Mouse (Mus musculus): Measurements from ENCODE around the gene Dlg5. TPM values are rescaled to one million over a fixed set of nuclear protein-coding genes. Genes with fewer than 3 reads are reported as not detected.

Dlg5 gene
- polyA plus RNA-seq, 1 experiment from 2014 or later, result 13.5 TPM

DNA sequence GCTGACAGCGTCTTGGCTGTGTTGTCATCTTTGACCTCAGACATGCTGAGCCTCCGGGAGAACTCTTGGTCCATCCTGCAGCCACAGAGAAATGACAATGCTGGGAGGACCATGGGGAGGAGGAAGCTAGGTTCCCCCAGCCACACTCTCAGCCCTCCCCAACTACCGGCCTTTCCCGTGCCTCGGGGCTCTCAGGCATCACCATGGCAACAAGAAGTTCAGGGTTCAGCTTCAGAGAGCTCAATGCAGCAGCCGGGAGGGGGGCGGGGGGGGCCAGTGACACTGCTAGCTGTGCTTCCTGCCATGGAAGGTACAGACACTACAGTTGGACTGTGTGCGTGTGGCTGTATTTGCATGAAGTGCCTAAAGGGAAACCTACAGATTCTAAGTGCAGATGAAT is 101.3 kb downstream of the Dlg5 start:
- WGBS, result 46% methylated on average over 8 of the region's 8 CpGs
- H3K9ac ChIP-seq, result no peak overlapping the region
- H3K27ac ChIP-seq, result no peak overlapping the region
- H3K27me3 ChIP-seq (replicated peaks), result no peaks in the 10 kb centered on the region
- H3K36me3 ChIP-seq, result peaks cover 33% of the 10 kb centered on the region
- no peak overlapping the region for H3K4me2 ChIP-seq
- ATAC-seq (ENCODE audit: insufficient read depth, low FRiP score, low read depth), result no peak
- H3K9me3 ChIP-seq, result no peaks in the 10 kb centered on the region
- 0 out of 2 replicates have a peak, but pooled peaks cover 3% of the 10 kb centered on the region for H3K4me1 ChIP-seq
- no peak overlapping the region for H3K4me3 ChIP-seq (replicated peaks)

DNA sequence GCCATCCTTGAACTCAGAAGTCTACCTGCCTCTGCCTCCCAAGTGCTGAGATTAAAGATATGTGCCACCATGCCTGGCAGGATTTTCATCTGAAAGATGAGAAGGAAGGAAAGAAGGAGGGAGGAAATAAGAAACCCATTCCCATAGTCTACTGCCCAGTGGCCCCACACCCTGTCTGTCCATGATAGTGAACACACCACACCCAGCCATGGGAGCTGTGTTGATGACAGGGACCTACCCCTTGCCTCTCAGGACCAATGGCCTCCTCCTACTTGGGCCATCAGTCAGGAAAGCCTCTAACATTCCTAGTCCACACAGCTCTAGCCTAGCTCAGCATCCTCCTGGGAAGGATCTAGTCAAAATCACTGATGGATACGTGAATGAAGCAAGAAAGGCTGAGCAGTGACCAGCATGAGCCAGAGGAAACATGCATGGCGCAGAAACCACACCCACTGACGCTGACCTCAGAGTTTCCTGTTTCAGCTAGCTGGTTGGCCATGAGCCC is 102.7 kb downstream of the Dlg5 start:
- H3K27ac ChIP-seq, result no peak overlapping the region
- peaks cover 38% of the 10 kb centered on the region for H3K36me3 ChIP-seq
- no peak for ATAC-seq (ENCODE audit: insufficient read depth, low FRiP score, low read depth)
- no peak overlapping the region for H3K4me3 ChIP-seq (replicated peaks)
- 0 out of 2 replicates have a peak, but pooled peaks cover 3% of the 10 kb centered on the region for H3K4me1 ChIP-seq
- no peaks in the 10 kb centered on the region for H3K9me3 ChIP-seq
- no peak overlapping the region for H3K9ac ChIP-seq
- 75% methylated on average over 3 of the region's 3 CpGs for WGBS
- H3K4me2 ChIP-seq, result no peak overlapping the region
- H3K27me3 ChIP-seq (replicated peaks), result no peaks in the 10 kb centered on the region

DNA sequence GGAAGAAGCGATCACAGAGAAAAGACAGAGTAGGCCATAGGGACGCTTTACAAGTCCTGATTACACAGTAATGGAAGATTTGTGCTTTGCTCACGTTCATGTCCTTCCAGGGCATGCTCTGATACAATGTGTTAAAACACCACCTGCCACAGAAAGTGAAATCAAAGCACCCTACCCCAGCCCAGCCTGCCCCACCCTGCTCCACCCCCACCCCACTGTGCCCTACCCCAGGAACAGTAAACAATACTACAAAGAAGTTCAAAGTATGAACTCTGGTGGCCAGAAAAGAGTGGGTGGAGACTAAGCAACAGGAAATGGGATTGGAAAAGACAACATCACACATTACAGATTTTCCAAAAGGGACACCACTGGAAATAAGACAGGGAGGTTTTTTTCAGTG is 104.0 kb downstream of the Dlg5 start:
- peak; percentile 51 for ATAC-seq (ENCODE audit: insufficient read depth, low FRiP score, low read depth)
- no peak overlapping the region for H3K4me2 ChIP-seq
- H3K27ac ChIP-seq, result no peak overlapping the region
- 65% methylated on average over 3 of the region's 3 CpGs for WGBS
- H3K4me3 ChIP-seq (replicated peaks), result no peak overlapping the region
- no peak overlapping the region for H3K9ac ChIP-seq
- no peaks in the 10 kb centered on the region for H3K27me3 ChIP-seq (replicated peaks)
- H3K9me3 ChIP-seq, result no peaks in the 10 kb centered on the region
- peaks cover 42% of the 10 kb centered on the region for H3K36me3 ChIP-seq
- 0 out of 2 replicates have a peak, but pooled peaks cover 3% of the 10 kb centered on the region for H3K4me1 ChIP-seq

DNA sequence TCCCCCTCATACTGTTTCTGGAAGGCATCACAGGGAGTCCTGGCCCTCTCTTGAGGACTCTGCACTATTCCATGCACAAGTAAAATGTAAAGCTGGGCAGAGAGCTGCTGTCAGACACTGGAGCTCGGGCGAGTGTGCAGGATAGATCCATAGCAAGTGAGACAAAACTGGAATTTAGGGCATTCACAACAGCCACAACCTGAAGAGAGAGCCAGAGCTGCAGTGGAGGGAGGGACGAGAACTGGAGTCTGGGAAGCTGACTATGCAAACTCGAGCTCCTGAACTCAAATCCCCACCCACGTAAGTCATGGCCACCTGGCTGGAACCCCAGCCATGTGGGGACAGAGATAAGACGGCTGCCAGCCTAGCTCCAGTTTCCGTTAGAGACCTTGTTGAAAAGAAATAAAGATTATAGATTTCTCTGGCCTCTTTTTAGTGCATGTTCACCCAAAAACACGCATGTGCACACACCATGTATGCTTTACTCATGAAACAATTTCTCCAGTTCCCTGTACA is 105.4 kb downstream of the Dlg5 start:
- WGBS, result 68% methylated on average over 8 of the region's 8 CpGs
- no peaks in the 10 kb centered on the region for H3K27me3 ChIP-seq (replicated peaks)

DNA sequence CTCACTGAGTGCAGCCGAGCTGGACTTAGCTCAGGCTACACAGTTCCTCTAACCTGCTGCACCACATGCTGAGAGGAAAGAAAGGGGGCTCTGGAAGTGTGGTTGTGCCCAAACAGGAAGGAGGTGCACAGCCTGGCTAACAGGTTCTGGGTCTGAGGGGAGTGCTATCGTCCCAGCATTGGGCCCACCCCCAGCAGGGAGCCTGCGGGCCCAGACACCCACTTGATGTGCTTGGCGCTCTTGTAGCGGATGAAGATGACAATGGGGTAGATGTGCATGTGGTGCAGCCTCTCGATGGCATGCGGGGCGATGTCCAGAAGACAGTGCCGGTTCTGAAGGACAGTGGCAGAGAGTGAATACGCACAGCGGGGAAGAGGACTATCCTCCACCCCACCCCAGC is 108.8 kb downstream of the Dlg5 start:
- no peak overlapping the region for H3K27ac ChIP-seq
- ATAC-seq (ENCODE audit: insufficient read depth, low FRiP score, low read depth), result no peak
- no peaks in the 10 kb centered on the region for H3K27me3 ChIP-seq (replicated peaks)
- H3K9me3 ChIP-seq, result no peaks in the 10 kb centered on the region
- H3K36me3 ChIP-seq, result peaks cover 41% of the 10 kb centered on the region
- H3K4me2 ChIP-seq, result no peak overlapping the region
- no peaks in the 10 kb centered on the region for H3K4me1 ChIP-seq
- 94% methylated on average over 11 of the region's 11 CpGs for WGBS
- H3K4me3 ChIP-seq (replicated peaks), result no peak overlapping the region
- H3K9ac ChIP-seq, result no peak overlapping the region

More for the DNA sequence above, 105.4 kb downstream of the Dlg5 start:
- 0 out of 2 replicates have a peak, but pooled peaks cover 3% of the 10 kb centered on the region for H3K4me1 ChIP-seq
- ATAC-seq (ENCODE audit: insufficient read depth, low FRiP score, low read depth), result peak; percentile 72; the same call in 1 of the 2 replicates
- no peaks in the 10 kb centered on the region for H3K9me3 ChIP-seq
- no peak overlapping the region for H3K27ac ChIP-seq
- no peak overlapping the region for H3K4me2 ChIP-seq
- no peak overlapping the region for H3K9ac ChIP-seq
- H3K36me3 ChIP-seq, result peaks cover 48% of the 10 kb centered on the region
- H3K4me3 ChIP-seq (replicated peaks), result no peak overlapping the region

DNA sequence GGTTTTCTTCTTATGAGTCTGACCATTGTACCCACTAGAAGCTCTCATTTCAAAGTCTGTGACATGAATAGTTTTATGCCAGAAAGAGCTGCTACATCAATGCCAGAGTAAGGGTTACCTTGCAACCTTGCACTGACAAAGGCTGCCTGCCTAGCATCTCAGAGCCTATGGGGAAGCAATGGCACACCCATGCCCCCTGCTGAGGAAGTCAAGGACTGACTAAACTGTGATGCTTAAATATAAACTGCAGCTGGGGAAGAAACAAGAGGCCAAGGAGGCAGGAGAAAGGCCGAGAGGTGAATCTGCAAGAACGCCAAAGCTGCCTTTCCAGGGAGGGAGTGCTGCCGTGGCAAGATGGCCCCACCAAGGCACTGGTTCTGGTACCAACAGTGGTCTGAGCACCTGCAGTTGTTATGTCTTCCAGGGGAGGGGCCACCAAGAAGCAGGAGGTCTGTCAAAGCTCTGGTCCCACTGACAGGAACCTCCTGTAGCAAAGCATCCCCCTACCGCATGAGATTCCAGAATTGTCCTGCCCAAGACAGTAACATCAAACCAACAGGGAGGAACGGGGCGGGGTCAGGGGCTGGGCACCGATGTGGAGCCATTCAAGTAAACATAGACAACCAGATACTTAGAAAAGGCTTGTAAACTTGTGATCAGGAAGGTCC is 111.0 kb downstream of the Dlg5 start:
- 73% methylated on average over 7 of the region's 7 CpGs for WGBS
- Histone ChIP-seq H3K4me1 (no peaks in the 10 kb centered on the region), H3K9me3 (no peaks in the 10 kb centered on the region), H3K27me3 (replicated peaks) (no peaks in the 10 kb centered on the region), H3K9ac (no peak overlapping the region), H3K27ac (no peak overlapping the region), H3K36me3 (peaks cover 37% of the 10 kb centered on the region), H3K4me2 (no peak overlapping the region), H3K4me3 (replicated peaks) (no peak overlapping the region)
- no peak for ATAC-seq (ENCODE audit: insufficient read depth, low FRiP score, low read depth)

DNA sequence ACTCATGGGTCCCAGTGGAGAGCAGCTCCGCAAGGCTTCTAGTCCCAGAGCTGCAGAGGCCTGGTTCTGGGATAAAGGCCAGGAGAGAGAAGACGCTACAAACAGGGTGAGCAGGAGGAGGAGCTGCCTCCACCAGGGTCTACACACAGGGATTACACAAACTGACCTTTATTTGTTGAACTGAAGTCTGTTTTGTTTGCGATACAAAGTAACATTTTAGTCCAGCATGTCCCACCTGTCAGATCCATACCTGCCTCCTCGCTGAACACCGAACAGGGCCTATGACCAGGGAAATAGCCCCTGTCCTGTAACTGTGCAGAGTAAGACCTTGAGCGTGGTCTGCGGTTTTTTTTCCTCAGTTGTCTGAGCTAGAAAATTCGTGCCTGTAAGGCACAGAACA is 111.9 kb downstream of the Dlg5 start:
- ATAC-seq (ENCODE audit: insufficient read depth, low FRiP score, low read depth), result no peak
- 81% methylated on average over 8 of the region's 8 CpGs for WGBS
- no peak overlapping the region for H3K4me2 ChIP-seq
- peaks cover 27% of the 10 kb centered on the region for H3K36me3 ChIP-seq
- H3K9me3 ChIP-seq, result no peaks in the 10 kb centered on the region
- no peak overlapping the region for H3K27ac ChIP-seq
- no peak overlapping the region for H3K4me3 ChIP-seq (replicated peaks)
- no peak overlapping the region for H3K9ac ChIP-seq
- H3K27me3 ChIP-seq (replicated peaks), result no peaks in the 10 kb centered on the region
- no peaks in the 10 kb centered on the region for H3K4me1 ChIP-seq

DNA sequence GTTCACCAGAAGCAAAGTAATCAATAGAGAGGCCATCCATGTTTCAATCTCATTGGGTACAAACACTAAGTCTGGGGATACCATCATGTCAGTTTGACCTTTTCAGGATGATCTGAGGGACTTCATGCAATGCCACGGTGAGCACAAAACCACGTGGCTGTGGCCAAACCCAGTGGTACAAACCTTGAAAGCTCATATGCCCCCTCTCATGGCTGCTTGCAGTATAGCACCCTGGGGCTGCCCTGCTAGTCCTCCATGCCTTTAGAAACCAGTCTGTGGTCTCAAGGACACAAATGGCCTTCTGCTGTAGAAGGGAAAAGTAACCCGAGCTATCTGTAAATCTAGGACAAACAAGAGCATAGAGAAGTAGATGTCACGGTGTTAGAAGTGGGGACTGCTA is 113.6 kb downstream of the Dlg5 start:
- ATAC-seq (ENCODE audit: insufficient read depth, low FRiP score, low read depth), result no peak
- H3K4me3 ChIP-seq (replicated peaks), result no peak overlapping the region
- peaks cover 17% of the 10 kb centered on the region; the same call in 1 of the 2 replicates for H3K36me3 ChIP-seq
- H3K27ac ChIP-seq, result no peak overlapping the region
- H3K27me3 ChIP-seq (replicated peaks), result no peaks in the 10 kb centered on the region
- no peaks in the 10 kb centered on the region for H3K4me1 ChIP-seq
- H3K4me2 ChIP-seq, result no peak overlapping the region
- no peaks in the 10 kb centered on the region for H3K9me3 ChIP-seq
- 39% methylated on average over 4 of the region's 4 CpGs for WGBS
- H3K9ac ChIP-seq, result no peak overlapping the region

DNA sequence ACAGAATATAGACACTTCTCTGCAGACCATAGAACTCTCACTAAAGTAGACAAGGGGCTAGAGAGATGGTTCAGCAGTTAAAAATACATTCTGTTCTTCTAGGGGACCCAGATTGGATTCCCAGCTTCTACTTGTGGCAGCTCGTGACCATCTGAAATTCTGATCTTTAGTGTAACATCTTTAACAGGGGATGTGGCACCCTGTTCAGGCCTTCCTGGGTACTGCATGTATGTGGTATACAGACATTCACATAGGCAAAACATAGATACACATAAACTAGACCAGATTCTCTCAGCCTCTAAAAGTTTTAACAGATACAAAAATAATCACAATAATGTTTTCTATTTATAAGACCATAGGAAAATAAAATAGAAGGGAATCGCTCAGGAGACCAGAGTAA is 120.7 kb downstream of the Dlg5 start:
- 74% methylated on average over 2 of the region's 2 CpGs for WGBS
- no peak overlapping the region for H3K4me2 ChIP-seq

DNA sequence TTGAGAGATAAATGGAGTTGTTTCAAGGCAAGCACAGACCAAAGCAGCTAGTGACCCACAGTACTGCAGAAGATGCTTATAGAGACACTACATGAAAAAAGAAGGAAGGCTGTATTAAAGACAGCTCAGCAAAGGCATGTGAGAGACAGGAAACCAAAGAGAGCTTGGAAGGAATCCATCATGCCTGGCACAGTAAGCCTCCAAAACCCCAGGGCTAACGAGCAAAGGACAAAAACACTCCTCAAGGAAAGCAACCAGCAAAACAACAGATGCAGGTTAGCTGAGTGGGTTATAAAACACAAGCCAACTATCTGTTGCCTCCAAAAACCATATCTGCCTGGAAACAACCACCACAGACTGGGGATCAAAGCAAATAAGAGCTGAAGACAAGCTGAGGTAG is 121.5 kb downstream of the Dlg5 start:
- Histone ChIP-seq H3K27ac (no peak overlapping the region), H3K9ac (no peak overlapping the region), H3K4me1 (no peaks in the 10 kb centered on the region), H3K36me3 (no peaks in the 10 kb centered on the region), H3K4me2 (no peak overlapping the region), H3K4me3 (replicated peaks) (no peak overlapping the region), H3K9me3 (no peaks in the 10 kb centered on the region), H3K27me3 (replicated peaks) (no peaks in the 10 kb centered on the region)
- 41% methylated on average over 1 of the region's 1 CpGs for WGBS
- no peak for ATAC-seq (ENCODE audit: insufficient read depth, low FRiP score, low read depth)

More for the DNA sequence above, 120.7 kb downstream of the Dlg5 start:
- H3K9me3 ChIP-seq, result no peaks in the 10 kb centered on the region
- no peak for ATAC-seq (ENCODE audit: insufficient read depth, low FRiP score, low read depth)
- H3K4me3 ChIP-seq (replicated peaks), result no peak overlapping the region
- H3K27me3 ChIP-seq (replicated peaks), result no peaks in the 10 kb centered on the region
- H3K9ac ChIP-seq, result no peak overlapping the region
- H3K4me1 ChIP-seq, result no peaks in the 10 kb centered on the region
- no peaks in the 10 kb centered on the region for H3K36me3 ChIP-seq
- no peak overlapping the region for H3K27ac ChIP-seq

DNA sequence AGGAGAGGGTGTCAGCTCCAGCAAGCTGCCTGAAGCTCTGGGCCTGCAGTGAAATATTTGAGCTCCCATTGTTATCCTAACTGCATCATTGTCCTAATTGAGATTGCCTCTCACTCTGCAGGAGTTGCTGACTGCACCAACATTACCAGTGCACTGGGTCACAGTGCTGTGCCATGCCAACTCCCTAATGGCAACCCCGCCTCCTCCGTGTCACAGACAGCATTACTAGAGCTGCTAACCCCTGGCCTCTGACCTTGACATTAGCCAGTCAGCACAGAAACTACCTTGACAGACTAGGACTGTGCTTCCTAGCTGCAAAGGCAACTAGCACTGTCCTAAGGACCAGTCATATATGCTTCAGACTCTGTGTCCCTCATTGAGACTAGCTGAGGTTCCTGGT is 139.0 kb downstream of the Dlg5 start:
- Histone ChIP-seq H3K4me3 (replicated peaks) (no peak overlapping the region), H3K9me3 (no peaks in the 10 kb centered on the region), H3K9ac (no peak overlapping the region), H3K27me3 (replicated peaks) (no peaks in the 10 kb centered on the region), H3K4me2 (no peak overlapping the region), H3K36me3 (no peaks in the 10 kb centered on the region), H3K27ac (no peak overlapping the region), H3K4me1 (no peaks in the 10 kb centered on the region)
- WGBS, result 85% methylated on average over 2 of the region's 2 CpGs
- ATAC-seq (ENCODE audit: insufficient read depth, low FRiP score, low read depth), result no peak

DNA sequence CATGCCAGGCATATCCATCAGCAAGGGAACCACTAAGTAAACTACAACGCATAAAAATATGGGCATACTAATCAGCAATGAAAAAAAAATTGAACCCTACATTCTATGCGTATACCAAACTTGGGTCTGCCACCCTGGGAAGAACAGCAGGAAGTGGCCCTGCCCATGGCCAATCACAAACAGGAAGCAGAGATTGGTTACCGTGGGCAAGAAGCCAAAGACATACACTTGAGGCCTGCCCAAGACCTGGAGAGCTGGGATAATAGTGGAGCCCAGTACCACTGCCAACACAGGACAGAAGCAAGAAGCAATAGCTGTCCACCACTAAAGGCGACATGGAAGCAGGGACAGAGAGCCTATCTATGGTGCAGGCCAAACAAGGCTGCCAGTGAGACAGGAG is 146.9 kb downstream of the Dlg5 start:
- H3K9me3 ChIP-seq, result no peaks in the 10 kb centered on the region
- no peak overlapping the region for H3K4me2 ChIP-seq
- H3K4me3 ChIP-seq (replicated peaks), result no peak overlapping the region
- no peaks in the 10 kb centered on the region for H3K4me1 ChIP-seq
- 75% methylated on average over 4 of the region's 4 CpGs for WGBS
- no peak overlapping the region for H3K27ac ChIP-seq
- H3K27me3 ChIP-seq (replicated peaks), result no peaks in the 10 kb centered on the region
- no peak for ATAC-seq (ENCODE audit: insufficient read depth, low FRiP score, low read depth)
- no peak overlapping the region for H3K9ac ChIP-seq
- no peaks in the 10 kb centered on the region for H3K36me3 ChIP-seq

Data from stomach, embryonic 15.5 days (tissue).